Mouse (Mus musculus) MEL (cell line): ENCODE measurements at regions not wholly inside any gene's neighbourhood (a gene's known extent, or its start where the extent isn't known, plus 50 kb on each side); places are given as distances from the start of the nearest gene placed in this dataset.

Experiments
- DNase-seq: peaks from one replicate; pipeline ENCODE4 v3.0.0; 2011; ENCODE audit warnings: low read depth, low spot score
- H3K27ac ChIP-seq: 2 replicates; pipeline ENCODE4 v1.5.1; 2012; ENCODE audit warnings: low read depth, mild to moderate bottlenecking, control low read depth, low read length, moderate library complexity; ENCODE audit not compliant: control insufficient read depth
- H3K27me3 ChIP-seq, 2 experiments: fragments of 150-350 bp in 1 of 2; sonication (generic) in 1 of 2; 2 replicates each; pipeline ENCODE4 v1.6.1; 2012; ENCODE audit warnings: low read length in 2 of 2, mild to moderate bottlenecking in 2 of 2, improper control_type of control experiment in 1 of 2, moderate library complexity in 1 of 2; ENCODE audit not compliant: insufficient read depth in 2 of 2, control insufficient read depth in 1 of 2
- H3K36me3 ChIP-seq, 2 experiments: 2 replicates each; pipeline ENCODE4 v1.6.1; 2012 to 2014; ENCODE audit warnings: low read length in 2 of 2, improper control_type of control experiment in 1 of 2, inconsistent platforms in 1 of 2, mild to moderate bottlenecking in 1 of 2; ENCODE audit not compliant: insufficient read depth in 2 of 2, control insufficient read depth in 1 of 2
- H3K4me1 ChIP-seq, 2 experiments: fragments of 150-350 bp in 1 of 2; sonication (generic) in 1 of 2; 2 replicates each; pipeline ENCODE4 v1.6.1; 2012; ENCODE audit warnings: low read length in 2 of 2, improper control_type of control experiment in 1 of 2, mild to moderate bottlenecking in 1 of 2; ENCODE audit not compliant: insufficient read depth in 2 of 2, control insufficient read depth in 1 of 2
- H3K4me3 ChIP-seq, 2 experiments: fragments of 150-350 bp in 1 of 2; sonication (generic) in 1 of 2; 2 replicates each; pipeline ENCODE4 v1.5.1; 2012; ENCODE audit warnings: low read depth in 2 of 2, low read length in 2 of 2, mild to moderate bottlenecking in 2 of 2, moderate library complexity in 2 of 2, control low read depth in 1 of 2, improper control_type of control experiment in 1 of 2; ENCODE audit not compliant: control insufficient read depth in 1 of 2, insufficient read depth in 1 of 2
- H3K79me2 ChIP-seq: 2 replicates; pipeline ENCODE4 v1.6.1; 2012; ENCODE audit warnings: mild to moderate bottlenecking, low read length, moderate library complexity; ENCODE audit not compliant: control insufficient read depth, poor library complexity, insufficient read depth
- H3K9ac ChIP-seq: 2 replicates; pipeline ENCODE4 v1.6.1; 2012; ENCODE audit warnings: low read depth, mild to moderate bottlenecking, control low read depth, low read length, moderate library complexity; ENCODE audit not compliant: control insufficient read depth, poor library complexity, severe bottlenecking
- H3K9me3 ChIP-seq: fragments of 150-350 bp; sonication (generic); replicated peaks from 2 replicates; pipeline ENCODE4 v1.6.1; 2012; ENCODE audit warnings: mild to moderate bottlenecking, low read length, improper control_type of control experiment, moderate library complexity; ENCODE audit not compliant: insufficient read depth
- BHLHE40 ChIP-seq: IDR thresholded peaks from 2 replicates; pipeline ENCODE4 v1.6.1; 2012; ENCODE audit warnings: low read depth, mild to moderate bottlenecking, inconsistent platforms, low read length, improper control_type of control experiment, borderline replicate concordance
- CHD1 ChIP-seq: IDR thresholded peaks from 2 replicates; pipeline ENCODE4 v1.6.1; 2012; ENCODE audit warnings: low read depth, mild to moderate bottlenecking, inconsistent platforms, low read length, improper control_type of control experiment
- CTCF ChIP-seq, 3 experiments: IDR thresholded peaks in 2 of 3; conservative IDR thresholded peaks in 1 of 3; 2 replicates each; pipeline ENCODE4 v1.5.1; 2011 to 2012; ENCODE audit warnings: low read length in 3 of 3, low read depth in 2 of 3, mild to moderate bottlenecking in 2 of 3, improper control_type of control experiment in 1 of 3, inconsistent platforms in 1 of 3, mixed read lengths in 1 of 3, moderate library complexity in 1 of 3; ENCODE audit not compliant: control insufficient read depth in 1 of 3, insufficient read depth in 1 of 3, poor library complexity in 1 of 3, severe bottlenecking in 1 of 3
- E2F4 ChIP-seq: IDR thresholded peaks from 2 replicates; pipeline ENCODE4 v1.6.1; 2011; ENCODE audit warnings: low read depth, low read length, improper control_type of control experiment, borderline replicate concordance
- ELF1 ChIP-seq: IDR thresholded peaks from 2 replicates; pipeline ENCODE4 v1.6.1; 2014; ENCODE audit warnings: low read depth, mild to moderate bottlenecking, inconsistent platforms, low read length, improper control_type of control experiment, moderate library complexity
- EP300 ChIP-seq, 2 experiments: IDR thresholded peaks; 2 replicates each; pipeline ENCODE4 v1.6.1; 2011; ENCODE audit warnings: improper control_type of control experiment in 2 of 2, low read length in 2 of 2, low read depth in 1 of 2, mild to moderate bottlenecking in 1 of 2
- ETS1 ChIP-seq: IDR thresholded peaks from 2 replicates; pipeline ENCODE4 v1.6.1; 2012; ENCODE audit warnings: low read depth, mild to moderate bottlenecking, inconsistent platforms, low read length, improper control_type of control experiment, moderate library complexity
- GABPA ChIP-seq: IDR thresholded peaks from 2 replicates; pipeline ENCODE4 v1.6.1; 2012; ENCODE audit warnings: low read depth, mild to moderate bottlenecking, inconsistent platforms, low read length, improper control_type of control experiment, moderate library complexity
- GATA1 ChIP-seq: IDR thresholded peaks from 2 replicates; pipeline ENCODE4 v1.6.1; 2011; ENCODE audit warnings: low read depth, low read length, improper control_type of control experiment
- HCFC1 ChIP-seq: IDR thresholded peaks from 2 replicates; pipeline ENCODE4 v1.6.1; 2012; ENCODE audit warnings: low read depth, mild to moderate bottlenecking, inconsistent platforms, low read length, improper control_type of control experiment, moderate library complexity
- JUND ChIP-seq: IDR thresholded peaks from 2 replicates; pipeline ENCODE4 v1.6.1; 2011; ENCODE audit warnings: low read depth, mild to moderate bottlenecking, improper control_type of control experiment, low read length
- KAT2A ChIP-seq: conservative IDR thresholded peaks from 2 replicates; pipeline ENCODE4 v1.6.1; 2012; ENCODE audit warnings: low read depth, low read length, improper control_type of control experiment, inconsistent platforms
- MAFK ChIP-seq: IDR thresholded peaks from 2 replicates; pipeline ENCODE4 v1.6.1; 2011; ENCODE audit warnings: low read depth, mild to moderate bottlenecking, low read length, improper control_type of control experiment, borderline replicate concordance
- MAX ChIP-seq: IDR thresholded peaks from 2 replicates; pipeline ENCODE4 v1.6.1; 2011; ENCODE audit warnings: low read length, improper control_type of control experiment
- MAZ ChIP-seq: IDR thresholded peaks from 2 replicates; pipeline ENCODE4 v1.6.1; 2012; ENCODE audit warnings: low read depth, mild to moderate bottlenecking, inconsistent platforms, low read length, improper control_type of control experiment
- MEF2A ChIP-seq: IDR thresholded peaks from 2 replicates; pipeline ENCODE4 v1.6.1; 2014; ENCODE audit warnings: low read depth, mild to moderate bottlenecking, inconsistent platforms, low read length, improper control_type of control experiment; ENCODE audit not compliant: poor library complexity, insufficient replicate concordance, severe bottlenecking; ENCODE audit errors: extremely low read depth
- MXI1 ChIP-seq: IDR thresholded peaks from 2 replicates; pipeline ENCODE4 v1.6.1; 2011; ENCODE audit warnings: mild to moderate bottlenecking, low read depth, low read length, improper control_type of control experiment
- MYB ChIP-seq: IDR thresholded peaks from 2 replicates; pipeline ENCODE4 v1.6.1; 2011; ENCODE audit warnings: mild to moderate bottlenecking, low read depth, low read length, improper control_type of control experiment
- MYC ChIP-seq: IDR thresholded peaks from 2 replicates; pipeline ENCODE4 v1.6.1; 2011; ENCODE audit warnings: low read depth, mild to moderate bottlenecking, low read length, improper control_type of control experiment, moderate library complexity
- NELFE ChIP-seq: IDR thresholded peaks from 2 replicates; pipeline ENCODE4 v1.6.1; 2011; ENCODE audit warnings: low read depth, low read length, improper control_type of control experiment
- NRF1 ChIP-seq: IDR thresholded peaks from 2 replicates; pipeline ENCODE4 v1.6.1; 2014; ENCODE audit warnings: low read depth, mild to moderate bottlenecking, inconsistent platforms, low read length, improper control_type of control experiment, moderate library complexity; ENCODE audit not compliant: poor library complexity, insufficient read depth, severe bottlenecking
- POLR2A ChIP-seq, 2 experiments: IDR thresholded peaks; 2 replicates each; pipeline ENCODE4 v1.6.1; 2011 to 2012; ENCODE audit warnings: low read length in 2 of 2, mild to moderate bottlenecking in 2 of 2, control low read depth in 1 of 2, improper control_type of control experiment in 1 of 2, low read depth in 1 of 2, moderate library complexity in 1 of 2; ENCODE audit not compliant: control insufficient read depth in 1 of 2, insufficient read depth in 1 of 2, poor library complexity in 1 of 2
- POLR2AphosphoS2 ChIP-seq: IDR thresholded peaks from 2 replicates; pipeline ENCODE4 v1.6.1; 2011; ENCODE audit warnings: low read length, improper control_type of control experiment
- POLR2AphosphoS5 ChIP-seq: IDR thresholded peaks from 2 replicates; pipeline ENCODE4 v1.6.1; 2012; ENCODE audit warnings: low read depth, borderline replicate concordance, mild to moderate bottlenecking, inconsistent platforms, low read length, moderate library complexity, mixed read lengths
- RCOR1 ChIP-seq: IDR thresholded peaks from 2 replicates; pipeline ENCODE4 v1.6.1; 2012; ENCODE audit warnings: low read depth, mild to moderate bottlenecking, inconsistent platforms, low read length, improper control_type of control experiment
- SIN3A ChIP-seq: IDR thresholded peaks from 2 replicates; pipeline ENCODE4 v1.6.1; 2012; ENCODE audit warnings: low read length, improper control_type of control experiment, inconsistent platforms
- SMC3 ChIP-seq: IDR thresholded peaks from 2 replicates; pipeline ENCODE4 v1.6.1; 2011; ENCODE audit warnings: low read depth, low read length, improper control_type of control experiment
- TAL1 ChIP-seq: IDR thresholded peaks from 2 replicates; pipeline ENCODE4 v1.6.1; 2012; ENCODE audit warnings: mild to moderate bottlenecking, inconsistent platforms, low read length, moderate library complexity, mixed read lengths
- TBP ChIP-seq: IDR thresholded peaks from 2 replicates; pipeline ENCODE4 v1.8.0; 2011; ENCODE audit warnings: low read depth, low read length, improper control_type of control experiment
- TCF12 ChIP-seq: IDR thresholded peaks from 2 replicates; pipeline ENCODE4 v1.6.1; 2014; ENCODE audit warnings: low read depth, mild to moderate bottlenecking, inconsistent platforms, low read length, improper control_type of control experiment, moderate library complexity
- UBTF ChIP-seq: IDR thresholded peaks from 2 replicates; pipeline ENCODE4 v1.6.1; 2012; ENCODE audit warnings: low read depth, mild to moderate bottlenecking, inconsistent platforms, low read length, improper control_type of control experiment, moderate library complexity, borderline replicate concordance; ENCODE audit not compliant: insufficient read depth
- USF1 ChIP-seq: IDR thresholded peaks from 2 replicates; pipeline ENCODE4 v1.6.1; 2014; ENCODE audit warnings: low read depth, mild to moderate bottlenecking, inconsistent platforms, low read length, improper control_type of control experiment, moderate library complexity
- USF2 ChIP-seq, 2 experiments: IDR thresholded peaks; 2 replicates each; pipeline ENCODE4 v1.6.1; 2011 to 2012; ENCODE audit warnings: improper control_type of control experiment in 2 of 2, low read length in 2 of 2, borderline replicate concordance in 1 of 2, inconsistent platforms in 1 of 2, low read depth in 1 of 2, mild to moderate bottlenecking in 1 of 2; ENCODE audit not compliant: insufficient read depth in 1 of 2
- ZC3H11A ChIP-seq: IDR thresholded peaks from 2 replicates; pipeline ENCODE4 v1.6.1; 2012; ENCODE audit warnings: low read depth, mild to moderate bottlenecking, inconsistent platforms, low read length, improper control_type of control experiment
- ZKSCAN1 ChIP-seq: IDR thresholded peaks from 2 replicates; pipeline ENCODE4 v1.6.1; 2012; ENCODE audit warnings: low read depth, mild to moderate bottlenecking, inconsistent platforms, low read length, improper control_type of control experiment, moderate library complexity
- ZNF384 ChIP-seq: IDR thresholded peaks from 2 replicates; pipeline ENCODE4 v1.6.1; 2012; ENCODE audit warnings: low read depth, mild to moderate bottlenecking, inconsistent platforms, low read length, improper control_type of control experiment

DNA sequence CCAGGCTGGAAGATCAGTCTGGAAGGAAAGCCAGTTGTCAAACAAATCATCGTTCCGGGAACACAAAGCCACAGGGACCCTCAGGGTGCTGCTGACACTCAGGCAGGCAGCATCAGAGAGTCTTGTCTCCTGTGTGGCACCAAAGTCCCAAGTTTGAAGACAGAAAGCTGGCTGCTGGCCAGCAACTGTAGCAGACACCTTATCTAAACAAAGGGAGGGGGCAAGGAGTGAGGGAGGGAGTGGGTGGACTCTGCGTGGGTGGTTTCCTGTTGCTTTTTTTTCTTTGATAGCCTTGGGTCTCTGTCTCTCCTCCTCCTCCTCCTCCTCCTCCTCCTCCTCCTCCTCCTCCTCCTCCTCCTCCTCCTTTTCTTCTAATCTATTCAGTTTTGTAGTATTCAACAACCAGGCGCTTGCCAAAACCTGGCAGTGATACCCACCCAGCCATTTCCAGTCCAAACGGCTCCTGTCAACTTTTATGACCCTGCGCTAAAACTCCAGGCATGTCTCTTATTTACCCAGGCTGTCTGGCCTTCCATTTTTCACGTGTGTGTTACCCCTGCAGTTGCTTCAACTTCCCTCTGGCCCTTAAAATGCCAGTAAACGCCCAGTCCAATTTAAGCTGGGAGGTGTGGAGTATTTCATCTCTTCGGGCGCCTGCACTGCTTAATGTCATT is 266.4 kb downstream of the Bcor start:
- DNase-seq, result peak; percentile 91
- peak overlapping the region; percentile 27 to 41; a peak in 3 of 4 replicates for H3K4me3 ChIP-seq
- no peaks in the 10 kb centered on the region for H3K9me3 ChIP-seq
- H3K27me3 ChIP-seq, result no peaks in the 10 kb centered on the region
- peak overlapping the region; percentile 41 for H3K27ac ChIP-seq
- H3K4me1 ChIP-seq, result peaks cover 2 to 15% of the 10 kb centered on the region in 2 experiments
- H3K36me3 ChIP-seq, result peaks cover 0 to 9% of the 10 kb centered on the region in 2 experiments; a peak in 2 of 4 replicates
- peak overlapping the region; percentile 39 for H3K9ac ChIP-seq
- H3K79me2 ChIP-seq, result no peaks in the 10 kb centered on the region
- TF ChIP-seq TAL1, result no peak
- TF ChIP-seq USF2 (IDR thresholded peaks at IDR 0.05; ENCODE audit: borderline replicate concordance in 1 of 2, insufficient read depth in 1 of 2, low read depth in 1 of 2, low read length in 2 of 2), result no peak
- no peak for TF ChIP-seq E2F4
- TF ChIP-seq MAFK, result peak; percentile 40; the same call in 1 of the 2 replicates
- peak; percentile 86 for TF ChIP-seq SIN3A
- TF ChIP-seq ZKSCAN1, result no peak
- no peak for TF ChIP-seq KAT2A
- no peak for TF ChIP-seq ELF1
- TF ChIP-seq MAZ, result peak; percentile 100
- no peak for TF ChIP-seq USF1
- TF ChIP-seq POLR2AphosphoS2, result no peak
- TF ChIP-seq RCOR1, result peak; percentile 67
- no peak for TF ChIP-seq POLR2AphosphoS5
- peak; percentile 72 to 86 for TF ChIP-seq EP300 (IDR thresholded peaks at IDR 0.05; ENCODE audit: low read depth in 1 of 2, low read length in 2 of 2)
- TF ChIP-seq POLR2A (IDR thresholded peaks at IDR 0.05; ENCODE audit: control insufficient read depth in 1 of 2, insufficient read depth in 1 of 2, low read depth in 1 of 2, low read length in 2 of 2, poor library complexity in 1 of 2), result no peak
- no peak for TF ChIP-seq UBTF
- TF ChIP-seq ZC3H11A, result no peak
- TF ChIP-seq GATA1, result peak; percentile 78
- TF ChIP-seq MEF2A, result peak; percentile 86; the same call in 1 of the 2 replicates
- TF ChIP-seq CTCF (IDR thresholded peaks at IDR 0.05 in 2 of 3, conservative IDR thresholded peaks at IDR 0.05 in 1 of 3; ENCODE audit: control insufficient read depth in 1 of 3, insufficient read depth in 1 of 3, low read depth in 2 of 3, low read length in 3 of 3, poor library complexity in 1 of 3, severe bottlenecking in 1 of 3), result no peak
- no peak for TF ChIP-seq GABPA
- no peak for TF ChIP-seq JUND
- TF ChIP-seq NELFE, result no peak
- TF ChIP-seq NRF1, result no peak
- no peak for TF ChIP-seq TBP
- TF ChIP-seq ZNF384, result peak; percentile 89
- peak; percentile 54; the same call in 1 of the 2 replicates for TF ChIP-seq MYB
- TF ChIP-seq SMC3, result no peak
- TF ChIP-seq HCFC1, result peak; percentile 34; the same call in 1 of the 2 replicates
- TF ChIP-seq ETS1, result peak; percentile 84
- no peak for TF ChIP-seq CHD1
- no peak for TF ChIP-seq MYC
- 0 out of 2 replicates have a peak, but pooled peaks have one; percentile 26 for TF ChIP-seq BHLHE40
- no peak for TF ChIP-seq MAX
- TF ChIP-seq TCF12, result peak; percentile 35
- peak; percentile 45; the same call in 1 of the 2 replicates for TF ChIP-seq MXI1
